Mouse (Mus musculus) embryonic facial prominence, embryonic 10.5 days (tissue): ENCODE measurements around the gene Synj2. TPM values are rescaled to one million over a fixed set of nuclear protein-coding genes. Genes with fewer than 3 reads are reported as not detected.
A peak's percentile ranks its signal among the peaks of the same experiment; 100 is the strongest.

ENCODE experiments used
- DNase-seq: peaks from one replicate; pipeline ENCODE4 v3.0.0-alpha.2; 2017; ENCODE audit warnings: low spot score
- H3K27ac ChIP-seq: fragments of 300-500 bp; sonication (generic); replicated peaks from 2 replicates; pipeline ENCODE4 v1.5.1; 2016; ENCODE audit warnings: mild to moderate bottlenecking
- H3K27me3 ChIP-seq: fragments of 300-500 bp; sonication (generic); replicated peaks from 2 replicates; pipeline ENCODE4 v1.6.1; 2016; ENCODE audit warnings: low read depth, mild to moderate bottlenecking; ENCODE audit not compliant: poor library complexity, severe bottlenecking
- H3K36me3 ChIP-seq: fragments of 300-500 bp; sonication (generic); replicated peaks from 2 replicates; pipeline ENCODE4 v1.6.1; 2016; ENCODE audit warnings: mild to moderate bottlenecking, moderate library complexity
- H3K4me1 ChIP-seq: fragments of 300-500 bp; sonication (generic); 2 replicates; pipeline ENCODE4 v1.6.1; 2016
- H3K4me3 ChIP-seq: fragments of 300-500 bp; sonication (generic); 2 replicates; pipeline ENCODE4 v1.5.1; 2016; ENCODE audit warnings: mild to moderate bottlenecking, moderate library complexity
- H3K9me3 ChIP-seq: fragments of 300-500 bp; sonication (generic); 2 replicates; pipeline ENCODE4 v1.6.1; 2016; ENCODE audit warnings: mild to moderate bottlenecking
- WGBS: fragments of 180-500 bp; shearing (Covaris S2); methylation state at CpG from one replicate; pipeline ENCODE4 v1.1.7; 2016; 5-methylcytosine and 5-hydroxymethylcytosine counted together
- polyA plus RNA-seq: library from polyadenylated mRNA; unstranded; fragments of >200 nt; fragmentation: Nextera tagmentation; extraction: Ambion mirVana; gene quantifications from 2 replicates; pipeline ENCODE4 v1.2.1, GENCODE M21; 2016

Synj2 gene
- polyA plus RNA-seq, 1 experiment from 2014 or later = 1.8 TPM

- DNase-seq = no peak
- 58% methylated on average over 12 of the region's 12 CpGs for WGBS
- Histone ChIP-seq H3K27ac (no peak overlapping the region), H3K9me3 (no peaks in the 10 kb centered on the region), H3K4me3 (no peak overlapping the region), H3K27me3 (peaks cover 74% of the 10 kb centered on the region), H3K4me1 (peaks cover 28% of the 10 kb centered on the region), H3K36me3 (no peaks in the 10 kb centered on the region)
Observed at GRCm38 (mm10) chr17:5939871-5940270, 1.2 kb upstream of the Synj2 start.

- peak overlapping the region; percentile 84; the same call in 1 of the 2 replicates for H3K27ac ChIP-seq
- no peaks in the 10 kb centered on the region for H3K36me3 ChIP-seq
- H3K4me1 ChIP-seq = peaks cover 19% of the 10 kb centered on the region
- no peaks in the 10 kb centered on the region for H3K9me3 ChIP-seq
- WGBS = 2% methylated on average over 34 of the region's 38 CpGs
- peaks cover 69% of the 10 kb centered on the region for H3K27me3 ChIP-seq
- peak; percentile 91 for DNase-seq
- peak overlapping the region; percentile 70 for H3K4me3 ChIP-seq
Observed at GRCm38 (mm10) chr17:5940792-5941191, 288 bp upstream of the Synj2 start.

GRCm38 (mm10) chr17:5942156-5942555 is 1.1 kb downstream of the Synj2 start:
- no peak for DNase-seq

GRCm38 (mm10) chr17:5943053-5943452 is 2.0 kb downstream of the Synj2 start:
- Histone ChIP-seq H3K9me3 (no peaks in the 10 kb centered on the region), H3K27ac (no peak overlapping the region), H3K36me3 (no peaks in the 10 kb centered on the region), H3K4me3 (no peak overlapping the region), H3K27me3 (peaks cover 53% of the 10 kb centered on the region), H3K4me1 (peaks cover 15% of the 10 kb centered on the region)
- 82% methylated on average over 1 of the region's 1 CpGs for WGBS
- DNase-seq = no peak

More at GRCm38 (mm10) chr17:5942156-5942555, 1.1 kb downstream of the Synj2 start:
- Histone ChIP-seq H3K4me1 (peaks cover 15% of the 10 kb centered on the region), H3K27me3 (peaks cover 62% of the 10 kb centered on the region), H3K27ac (no peak overlapping the region), H3K36me3 (no peaks in the 10 kb centered on the region), H3K4me3 (no peak overlapping the region), H3K9me3 (no peaks in the 10 kb centered on the region)
- WGBS = 77% methylated on average over 3 of the region's 3 CpGs

GRCm38 (mm10) chr17:5947039-5947438 is 6.0 kb downstream of the Synj2 start:
- Histone ChIP-seq H3K27me3 (peaks cover 13% of the 10 kb centered on the region), H3K4me3 (no peak overlapping the region), H3K4me1 (no peaks in the 10 kb centered on the region), H3K27ac (no peak overlapping the region), H3K9me3 (no peaks in the 10 kb centered on the region), H3K36me3 (no peaks in the 10 kb centered on the region)
- 76% methylated on average over 3 of the region's 3 CpGs for WGBS
- no peak for DNase-seq

- Histone ChIP-seq H3K27me3 (no peaks in the 10 kb centered on the region; the same call in 1 of the 2 replicates), H3K4me3 (no peak overlapping the region), H3K4me1 (no peaks in the 10 kb centered on the region), H3K27ac (no peak overlapping the region), H3K36me3 (no peaks in the 10 kb centered on the region), H3K9me3 (no peaks in the 10 kb centered on the region)
- DNase-seq = no peak
- 82% methylated on average over 4 of the region's 4 CpGs for WGBS
Observed at GRCm38 (mm10) chr17:5952455-5952854, 11.4 kb downstream of the Synj2 start.

- Histone ChIP-seq H3K27me3 (peaks cover 16% of the 10 kb centered on the region), H3K9me3 (no peaks in the 10 kb centered on the region), H3K4me3 (no peak overlapping the region), H3K36me3 (no peaks in the 10 kb centered on the region), H3K4me1 (peaks cover 19% of the 10 kb centered on the region), H3K27ac (no peak overlapping the region)
- DNase-seq = no peak
- WGBS = 78% methylated on average over 2 of the region's 2 CpGs
Observed at GRCm38 (mm10) chr17:5956350-5957000, 15.4 kb downstream of the Synj2 start.

- Histone ChIP-seq H3K4me1 (peaks cover 19% of the 10 kb centered on the region), H3K27ac (no peak overlapping the region), H3K4me3 (no peak overlapping the region), H3K9me3 (no peaks in the 10 kb centered on the region), H3K36me3 (no peaks in the 10 kb centered on the region), H3K27me3 (peaks cover 16% of the 10 kb centered on the region)
- 63% methylated on average over 3 of the region's 3 CpGs for WGBS
- DNase-seq = no peak
Observed at GRCm38 (mm10) chr17:5957097-5957496, 16.0 kb downstream of the Synj2 start.

GRCm38 (mm10) chr17:5958229-5958628 is 17.1 kb downstream of the Synj2 start:
- peaks cover 16% of the 10 kb centered on the region for H3K27me3 ChIP-seq

GRCm38 (mm10) chr17:5958636-5959035 is 17.6 kb downstream of the Synj2 start:
- Histone ChIP-seq H3K4me1 (peaks cover 19% of the 10 kb centered on the region), H3K36me3 (no peaks in the 10 kb centered on the region), H3K27me3 (peaks cover 16% of the 10 kb centered on the region), H3K4me3 (no peak overlapping the region), H3K9me3 (0 out of 2 replicates have a peak, but pooled peaks cover 5% of the 10 kb centered on the region), H3K27ac (peak overlapping the region; percentile 22; the same call in 1 of the 2 replicates)
- DNase-seq = no peak
- 80% methylated on average over 10 of the region's 10 CpGs for WGBS

More at GRCm38 (mm10) chr17:5958229-5958628, 17.1 kb downstream of the Synj2 start:
- no peak for DNase-seq
- Histone ChIP-seq H3K4me3 (no peak overlapping the region), H3K9me3 (0 out of 2 replicates have a peak, but pooled peaks cover 5% of the 10 kb centered on the region), H3K4me1 (peaks cover 19% of the 10 kb centered on the region), H3K27ac (no peak overlapping the region), H3K36me3 (no peaks in the 10 kb centered on the region)
- WGBS = 91% methylated on average over 5 of the region's 5 CpGs

GRCm38 (mm10) chr17:5959096-5959495 is 18.0 kb downstream of the Synj2 start:
- H3K27me3 ChIP-seq = peaks cover 16% of the 10 kb centered on the region
- peaks cover 19% of the 10 kb centered on the region for H3K4me1 ChIP-seq
- no peak for DNase-seq
- WGBS = 67% methylated on average over 7 of the region's 7 CpGs
- H3K4me3 ChIP-seq = no peak overlapping the region
- H3K36me3 ChIP-seq = no peaks in the 10 kb centered on the region
- H3K9me3 ChIP-seq = 0 out of 2 replicates have a peak, but pooled peaks cover 5% of the 10 kb centered on the region
- H3K27ac ChIP-seq = peak overlapping the region; percentile 22; the same call in 1 of the 2 replicates

- 56% methylated on average over 9 of the region's 9 CpGs for WGBS
- peaks cover 16% of the 10 kb centered on the region for H3K27me3 ChIP-seq
- no peaks in the 10 kb centered on the region for H3K36me3 ChIP-seq
- no peak overlapping the region for H3K4me3 ChIP-seq
- no peak for DNase-seq
- 0 out of 2 replicates have a peak, but pooled peaks cover 5% of the 10 kb centered on the region for H3K9me3 ChIP-seq
- H3K4me1 ChIP-seq = peaks cover 22% of the 10 kb centered on the region
- H3K27ac ChIP-seq = 0 out of 2 replicates have a peak overlapping the region, but pooled peaks have one; percentile 5
Observed at GRCm38 (mm10) chr17:5959802-5960201, 18.7 kb downstream of the Synj2 start.

GRCm38 (mm10) chr17:5963766-5964165 is 22.7 kb downstream of the Synj2 start:
- Histone ChIP-seq H3K4me3 (no peak overlapping the region), H3K4me1 (peaks cover 29% of the 10 kb centered on the region), H3K27me3 (peaks cover 9% of the 10 kb centered on the region; the same call in 1 of the 2 replicates), H3K36me3 (no peaks in the 10 kb centered on the region), H3K27ac (no peak overlapping the region), H3K9me3 (0 out of 2 replicates have a peak, but pooled peaks cover 5% of the 10 kb centered on the region)
- no peak for DNase-seq
- WGBS = 95% methylated on average over 8 of the region's 8 CpGs
